Mouse (Mus musculus) heart, postnatal 0 days (tissue): Measurements from ENCODE around the gene Ap2a1.

Source experiments
- CTCF ChIP-seq: IDR thresholded peaks from 2 replicates; pipeline ENCODE4 v1.5.1; 2016; ENCODE audit warnings: antibody characterized with exemption, control low read depth, low read depth
- EP300 ChIP-seq: IDR thresholded peaks from 2 replicates; pipeline ENCODE4 v1.6.1; 2016; ENCODE audit warnings: antibody characterized with exemption, low read depth

DNA sequence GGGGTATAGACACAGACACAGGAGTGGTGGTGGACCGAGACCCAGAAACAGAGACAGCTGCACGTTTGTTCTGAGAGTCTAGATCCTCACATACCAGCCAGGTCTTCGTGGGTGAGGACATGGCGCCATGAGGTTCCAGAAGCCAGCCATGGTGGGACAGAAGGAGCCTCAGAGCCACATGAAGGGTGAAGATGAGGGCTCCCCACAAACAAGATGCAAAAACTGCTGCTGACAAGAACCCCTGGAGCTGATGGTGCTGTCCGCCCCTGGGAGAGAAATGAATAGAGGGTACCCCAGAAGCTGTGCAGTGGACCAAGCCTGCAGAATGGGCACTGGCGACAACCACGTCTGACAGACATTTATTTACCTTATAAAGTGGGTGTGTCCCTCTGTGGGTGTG is 41.8 kb upstream of the Ap2a1 start:
- TF ChIP-seq CTCF = no peak
- TF ChIP-seq EP300 = no peak
